Mouse (Mus musculus) midbrain, embryonic 16.5 days (tissue): ENCODE measurements around the gene Uvrag. TPM values are rescaled to one million over a fixed set of nuclear protein-coding genes. Genes with fewer than 3 reads are reported as not detected.
A peak's percentile ranks its signal among the peaks of the same experiment; 100 is the strongest.

Source experiments
- ATAC-seq: fragments of 200-750 bp; cut with Nextera tagmentation; 2 replicates; pipeline ENCODE4 v1.8.0; 2017; ENCODE audit warnings: moderate TSS enrichment
- H3K27ac ChIP-seq: fragments of 300-500 bp; sonication (generic); 2 replicates; pipeline ENCODE4 v1.5.1; 2014; ENCODE audit warnings: mild to moderate bottlenecking, low read length, mixed read lengths
- H3K27me3 ChIP-seq: fragments of 300-500 bp; sonication (generic); 2 replicates; pipeline ENCODE4 v1.6.1; 2014; ENCODE audit warnings: low read depth, low read length, mixed read lengths; ENCODE audit not compliant: control insufficient read depth, insufficient read depth
- H3K36me3 ChIP-seq: fragments of 300-500 bp; sonication (generic); 2 replicates; pipeline ENCODE4 v1.6.1; 2014; ENCODE audit warnings: mild to moderate bottlenecking, low read length, moderate library complexity, mixed read lengths; ENCODE audit not compliant: control insufficient read depth, insufficient read depth
- H3K4me1 ChIP-seq: fragments of 300-500 bp; sonication (generic); 2 replicates; pipeline ENCODE4 v1.6.1; 2014; ENCODE audit warnings: mild to moderate bottlenecking, low read length, mixed read lengths; ENCODE audit not compliant: control insufficient read depth, insufficient read depth
- H3K4me2 ChIP-seq: fragments of 300-500 bp; sonication (generic); 2 replicates; pipeline ENCODE4 v1.6.1; 2014; ENCODE audit warnings: mild to moderate bottlenecking, low read length, mixed read lengths
- H3K4me3 ChIP-seq: fragments of 300-500 bp; sonication (generic); 2 replicates; pipeline ENCODE4 v1.5.1; 2014; ENCODE audit warnings: low read depth, mild to moderate bottlenecking, low read length, moderate library complexity, mixed read lengths
- H3K9ac ChIP-seq: fragments of 300-500 bp; sonication (generic); 2 replicates; pipeline ENCODE4 v1.6.1; 2014; ENCODE audit warnings: low read depth, low read length, mixed read lengths
- H3K9me3 ChIP-seq: fragments of 300-500 bp; sonication (generic); replicated peaks from 2 replicates; pipeline ENCODE4 v1.6.1; 2014; ENCODE audit warnings: mild to moderate bottlenecking, low read length, mixed read lengths; ENCODE audit not compliant: control insufficient read depth, poor library complexity, severe bottlenecking
- WGBS: fragments of 180-500 bp; shearing (Covaris S2); extraction: QIAGEN DNeasy Blood & Tissue Kit; methylation state at CpG from one replicate; pipeline ENCODE4 v1.1.7; 2014; 5-methylcytosine and 5-hydroxymethylcytosine counted together
- polyA plus RNA-seq: library from polyadenylated mRNA; unstranded; fragments of >200 nt; fragmentation: Nextera tagmentation; extraction: Ambion mirVana; gene quantifications from 2 replicates; pipeline ENCODE4 v1.2.1, GENCODE M21; 2015

The Uvrag gene
- polyA plus RNA-seq, 1 experiment from 2014 or later, result 16.0 TPM

- Histone ChIP-seq H3K27me3 (no peaks in the 10 kb centered on the region), H3K27ac (no peak overlapping the region), H3K4me1 (no peaks in the 10 kb centered on the region), H3K36me3 (no peaks in the 10 kb centered on the region), H3K4me2 (no peak overlapping the region), H3K9ac (no peak overlapping the region), H3K9me3 (no peaks in the 10 kb centered on the region), H3K4me3 (no peak overlapping the region)
- WGBS, result 61% methylated on average over 1 of the region's 1 CpGs
- ATAC-seq, result no peak
Observed at GRCm38 (mm10) chr7:99149017-99149416, 8.1 kb upstream of the Uvrag start.

GRCm38 (mm10) chr7:99147494-99147893 is 6.6 kb upstream of the Uvrag start:
- Histone ChIP-seq H3K27ac (no peak overlapping the region), H3K27me3 (no peaks in the 10 kb centered on the region), H3K9ac (no peak overlapping the region), H3K36me3 (no peaks in the 10 kb centered on the region), H3K4me3 (no peak overlapping the region), H3K9me3 (no peaks in the 10 kb centered on the region), H3K4me1 (peaks cover under 1% of the 10 kb centered on the region; the same call in 1 of the 2 replicates), H3K4me2 (no peak overlapping the region)
- WGBS, result 86% methylated on average over 7 of the region's 7 CpGs
- no peak for ATAC-seq

DNA sequence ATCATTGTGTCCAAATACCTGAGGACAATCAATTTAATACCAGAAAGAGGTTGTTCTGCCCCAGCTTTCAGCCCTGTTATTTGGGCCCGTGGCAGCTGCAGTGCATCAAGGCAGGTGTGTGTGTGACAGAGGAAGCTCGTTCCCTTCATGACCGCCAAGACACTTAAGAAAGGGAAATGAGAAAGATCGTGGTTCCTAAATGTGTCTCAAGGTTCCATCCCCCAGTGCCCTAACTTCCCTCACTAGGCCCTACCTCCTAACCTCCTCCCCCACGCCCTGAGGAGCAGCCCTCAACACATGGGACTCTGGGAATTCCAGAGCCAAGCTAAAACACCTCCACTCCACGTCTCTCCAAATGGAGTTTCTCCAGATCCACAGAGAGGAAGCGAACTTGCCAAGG is 6.0 kb upstream of the Uvrag start:
- H3K9ac ChIP-seq, result no peak overlapping the region
- 78% methylated on average over 7 of the region's 7 CpGs for WGBS
- no peaks in the 10 kb centered on the region for H3K9me3 ChIP-seq

DNA sequence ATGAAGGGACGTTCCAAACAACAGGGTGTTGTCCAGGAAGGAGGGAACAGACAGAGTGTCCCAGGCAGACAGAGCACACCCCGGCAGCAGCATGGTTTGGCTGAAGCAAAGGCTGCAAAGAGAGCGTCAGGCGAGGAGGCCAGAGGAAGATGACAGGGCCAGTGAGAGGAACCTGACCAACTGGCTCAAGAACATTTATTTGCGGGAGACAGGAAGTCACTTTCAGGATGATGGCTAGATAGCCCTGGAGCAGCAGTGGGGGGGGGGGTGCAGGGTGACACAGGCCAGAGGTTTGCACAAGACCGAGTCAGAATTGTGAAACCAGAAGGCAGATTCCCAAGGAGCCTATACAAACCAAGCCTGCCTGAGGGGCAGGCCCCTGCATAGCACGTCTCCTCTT is 5.1 kb upstream of the Uvrag start:
- no peak overlapping the region for H3K4me3 ChIP-seq
- 68% methylated on average over 7 of the region's 7 CpGs for WGBS
- H3K27me3 ChIP-seq, result no peaks in the 10 kb centered on the region
- H3K27ac ChIP-seq, result no peak overlapping the region
- ATAC-seq, result no peak
- H3K36me3 ChIP-seq, result no peaks in the 10 kb centered on the region
- peaks cover 9% of the 10 kb centered on the region for H3K4me1 ChIP-seq
- H3K4me2 ChIP-seq, result no peak overlapping the region
- H3K9me3 ChIP-seq, result no peaks in the 10 kb centered on the region
- no peak overlapping the region for H3K9ac ChIP-seq

More for the DNA sequence above, 6.0 kb upstream of the Uvrag start:
- ATAC-seq, result no peak
- Histone ChIP-seq H3K4me1 (peaks cover 6% of the 10 kb centered on the region), H3K27ac (no peak overlapping the region), H3K4me3 (no peak overlapping the region), H3K4me2 (no peak overlapping the region), H3K27me3 (no peaks in the 10 kb centered on the region), H3K36me3 (no peaks in the 10 kb centered on the region)

GRCm38 (mm10) chr7:99144616-99145015 is 3.7 kb upstream of the Uvrag start:
- no peak for ATAC-seq
- H3K4me3 ChIP-seq, result no peak overlapping the region
- no peaks in the 10 kb centered on the region for H3K36me3 ChIP-seq
- no peaks in the 10 kb centered on the region for H3K9me3 ChIP-seq
- WGBS, result 70% methylated on average over 11 of the region's 11 CpGs
- H3K4me1 ChIP-seq, result peaks cover 14% of the 10 kb centered on the region
- H3K27ac ChIP-seq, result no peak overlapping the region
- H3K9ac ChIP-seq, result no peak overlapping the region
- no peak overlapping the region for H3K4me2 ChIP-seq
- H3K27me3 ChIP-seq, result no peaks in the 10 kb centered on the region

DNA sequence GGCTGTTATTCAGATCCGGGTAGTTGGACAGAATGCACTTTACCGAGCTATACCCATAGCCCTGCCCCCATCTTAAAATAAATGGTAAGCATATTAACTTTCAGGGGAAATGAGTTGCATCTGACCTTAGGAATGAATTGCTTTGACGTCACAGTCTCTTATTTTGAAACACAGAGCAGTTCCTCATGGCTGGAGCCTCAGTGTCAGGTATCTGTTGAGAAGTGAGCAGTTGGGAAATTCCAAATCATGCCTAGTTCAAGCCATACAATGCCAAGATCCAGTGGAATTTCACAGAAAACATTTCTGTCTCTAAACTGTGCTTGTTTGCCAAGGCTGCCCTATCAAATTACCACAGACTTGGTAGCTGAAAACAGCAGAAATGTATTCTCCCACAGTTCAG is 2.3 kb upstream of the Uvrag start:
- ATAC-seq, result no peak
- H3K4me1 ChIP-seq, result peaks cover 21% of the 10 kb centered on the region
- no peak overlapping the region for H3K4me2 ChIP-seq
- no peaks in the 10 kb centered on the region for H3K27me3 ChIP-seq
- 75% methylated on average over 3 of the region's 3 CpGs for WGBS
- H3K4me3 ChIP-seq, result no peak overlapping the region
- H3K36me3 ChIP-seq, result no peaks in the 10 kb centered on the region
- H3K9me3 ChIP-seq, result no peaks in the 10 kb centered on the region
- H3K9ac ChIP-seq, result no peak overlapping the region
- H3K27ac ChIP-seq, result no peak overlapping the region

- Histone ChIP-seq H3K27me3 (no peaks in the 10 kb centered on the region), H3K36me3 (no peaks in the 10 kb centered on the region), H3K4me1 (peaks cover 21% of the 10 kb centered on the region), H3K4me2 (peak overlapping the region; percentile 62), H3K27ac (peak overlapping the region; percentile 68), H3K9me3 (no peaks in the 10 kb centered on the region), H3K9ac (peak overlapping the region; percentile 43), H3K4me3 (peak overlapping the region; percentile 95)
- WGBS, result 30% methylated on average over 12 of the region's 12 CpGs
- ATAC-seq, result no peak
Observed at GRCm38 (mm10) chr7:99141919-99142606, 1.1 kb upstream of the Uvrag start.

DNA sequence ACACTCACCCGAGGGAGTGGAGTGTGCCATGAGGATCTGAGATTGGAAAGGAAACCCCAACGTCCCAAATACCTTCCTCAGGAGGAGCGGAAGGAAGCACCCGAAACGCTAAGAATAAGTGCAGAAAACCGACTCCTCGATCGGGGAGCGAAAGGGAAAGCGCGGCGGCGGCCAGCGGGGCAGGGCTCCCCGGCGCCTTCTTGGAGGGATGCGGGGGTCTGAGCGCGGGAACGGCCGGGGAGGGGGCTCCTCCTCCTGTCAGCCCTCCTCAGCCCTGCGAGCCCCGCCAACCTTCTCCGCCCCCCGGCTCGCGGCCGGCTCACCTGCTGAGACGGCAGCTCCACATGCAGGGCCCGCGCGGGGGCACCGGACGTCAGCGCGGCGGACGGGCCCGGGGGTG is 430 bp downstream of the Uvrag start:
- Histone ChIP-seq H3K27me3 (no peaks in the 10 kb centered on the region), H3K9me3 (no peaks in the 10 kb centered on the region; the same call in 1 of the 2 replicates), H3K36me3 (no peaks in the 10 kb centered on the region), H3K9ac (peak overlapping the region; percentile 95), H3K4me2 (peak overlapping the region; percentile 90), H3K4me3 (peak overlapping the region; percentile 95), H3K4me1 (peaks cover 21% of the 10 kb centered on the region), H3K27ac (peak overlapping the region; percentile 93)
- 0% methylated on average over 35 of the region's 39 CpGs for WGBS
- no peak for ATAC-seq

GRCm38 (mm10) chr7:99139841-99140491 is 975 bp downstream of the Uvrag start:
- peak overlapping the region; percentile 93 for H3K27ac ChIP-seq

More at GRCm38 (mm10) chr7:99139841-99140491, 975 bp downstream of the Uvrag start:
- WGBS, result 1% methylated on average over 13 of the region's 13 CpGs
- no peaks in the 10 kb centered on the region; the same call in 1 of the 2 replicates for H3K9me3 ChIP-seq
- H3K4me2 ChIP-seq, result peak overlapping the region; percentile 90
- no peak for ATAC-seq
- no peaks in the 10 kb centered on the region for H3K36me3 ChIP-seq
- H3K4me3 ChIP-seq, result peak overlapping the region; percentile 95
- H3K4me1 ChIP-seq, result peaks cover 21% of the 10 kb centered on the region
- peak overlapping the region; percentile 95 for H3K9ac ChIP-seq
- H3K27me3 ChIP-seq, result no peaks in the 10 kb centered on the region
